Mouse (Mus musculus) embryonic facial prominence, embryonic 14.5 days (tissue): ENCODE results near the gene Etl4. TPM values are rescaled to one million over a fixed set of nuclear protein-coding genes. Genes with fewer than 3 reads are reported as not detected.
A peak's percentile ranks its signal among the peaks of the same experiment; 100 is the strongest.

ENCODE experiments used
- ATAC-seq: fragments of 200-750 bp; cut with Nextera tagmentation; 2 replicates; pipeline ENCODE4 v1.8.0; 2017; ENCODE audit warnings: low read depth, moderate number of reproducible peaks, moderate TSS enrichment
- DNase-seq: peaks from one replicate; pipeline ENCODE4 v3.0.0-alpha.2; 2015; ENCODE audit warnings: low spot score
- H3K27ac ChIP-seq: fragments of 300-500 bp; sonication (generic); replicated peaks from 2 replicates; pipeline ENCODE4 v1.5.1; 2014; ENCODE audit warnings: low read depth, mild to moderate bottlenecking, low read length, moderate library complexity
- H3K27me3 ChIP-seq: fragments of 300-500 bp; sonication (generic); replicated peaks from 2 replicates; pipeline ENCODE4 v1.6.1; 2014; ENCODE audit warnings: low read length; ENCODE audit not compliant: control insufficient read depth, insufficient read depth
- H3K36me3 ChIP-seq: fragments of 300-500 bp; sonication (generic); 2 replicates; pipeline ENCODE4 v1.6.1; 2014; ENCODE audit warnings: low read length, mixed read lengths; ENCODE audit not compliant: control insufficient read depth, insufficient read depth
- H3K4me1 ChIP-seq: fragments of 300-500 bp; sonication (generic); 2 replicates; pipeline ENCODE4 v1.6.1; 2014; ENCODE audit warnings: antibody characterized with exemption, low read length; ENCODE audit not compliant: control insufficient read depth, insufficient read depth
- H3K4me2 ChIP-seq: fragments of 300-500 bp; sonication (generic); 2 replicates; pipeline ENCODE4 v1.6.1; 2014; ENCODE audit warnings: low read depth, mild to moderate bottlenecking, low read length, moderate library complexity, mixed read lengths
- H3K4me3 ChIP-seq: fragments of 300-500 bp; sonication (generic); 2 replicates; pipeline ENCODE4 v1.5.1; 2014; ENCODE audit warnings: low read depth, mild to moderate bottlenecking, low read length
- H3K9ac ChIP-seq: fragments of 300-500 bp; sonication (generic); 2 replicates; pipeline ENCODE4 v1.6.1; 2014; ENCODE audit warnings: low read depth, mild to moderate bottlenecking, low read length, moderate library complexity, mixed read lengths
- H3K9me3 ChIP-seq: fragments of 300-500 bp; sonication (generic); 2 replicates; pipeline ENCODE4 v1.6.1; 2016; ENCODE audit warnings: low read length; ENCODE audit not compliant: control insufficient read depth
- WGBS: fragments of 180-500 bp; shearing (Covaris S2); extraction: QIAGEN DNeasy Blood & Tissue Kit; methylation state at CpG from one replicate; pipeline ENCODE4 v1.1.7; 2014; 5-methylcytosine and 5-hydroxymethylcytosine counted together
- polyA plus RNA-seq: library from polyadenylated mRNA; unstranded; fragments of >200 nt; fragmentation: Nextera tagmentation; extraction: Ambion mirVana; gene quantifications from 2 replicates; pipeline ENCODE4 v1.2.1, GENCODE M21; 2014

The Etl4 gene
- polyA plus RNA-seq, 1 experiment from 2014 or later: 39.2 TPM

DNA sequence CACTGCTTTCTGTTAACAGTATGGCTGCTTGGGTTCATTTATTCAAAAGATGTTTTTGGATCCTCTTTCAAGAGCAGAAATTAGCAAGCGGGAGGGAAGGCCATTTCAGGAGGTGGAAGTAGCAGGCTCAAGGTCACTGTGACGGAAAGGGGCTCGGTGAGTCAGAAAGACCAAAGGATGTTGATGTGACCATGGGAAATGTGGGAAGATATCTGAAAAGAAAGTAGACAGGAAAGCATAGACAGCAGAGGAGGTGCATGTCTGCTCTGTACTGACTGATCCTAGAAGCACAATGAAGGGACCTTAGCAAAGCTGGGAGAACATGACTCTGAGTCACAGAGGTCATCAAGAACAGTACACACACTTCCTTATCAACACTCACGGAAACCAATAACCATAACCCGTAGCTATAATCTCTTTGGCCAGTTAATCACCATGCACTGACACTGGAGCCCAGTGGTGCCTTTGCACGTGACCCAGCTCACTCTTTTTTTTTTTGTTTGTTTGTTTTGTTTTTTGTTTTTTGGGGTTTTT lies 866.7 kb downstream of the Etl4 start:
- no peak for ATAC-seq
- no peaks in the 10 kb centered on the region for H3K27me3 ChIP-seq
- WGBS: 83% methylated on average over 6 of the region's 6 CpGs

DNA sequence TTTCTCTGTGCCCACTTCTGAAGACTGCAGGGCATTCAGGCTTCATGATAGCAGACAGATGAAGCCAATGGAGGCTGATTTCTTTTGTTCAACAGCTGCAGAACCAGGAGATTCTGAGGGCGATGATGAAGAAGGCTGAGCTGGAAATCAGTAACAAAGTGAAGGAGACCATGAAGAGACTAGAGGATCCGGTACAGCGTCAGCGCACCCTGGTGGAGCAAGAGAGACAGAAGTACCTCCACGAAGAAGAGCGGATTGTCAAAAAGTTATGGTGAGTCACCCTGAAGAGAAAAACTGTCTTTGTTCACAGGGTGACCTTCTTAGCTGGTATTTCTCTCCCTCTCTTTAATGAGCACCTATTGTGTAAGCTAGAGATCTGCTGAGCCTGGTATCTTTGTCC lies 868.4 kb downstream of the Etl4 start:
- Histone ChIP-seq H3K4me2 (no peak overlapping the region), H3K9ac (no peak overlapping the region), H3K27ac (no peak overlapping the region), H3K36me3 (peaks cover 15% of the 10 kb centered on the region; the same call in 1 of the 2 replicates), H3K4me3 (no peak overlapping the region), H3K9me3 (no peaks in the 10 kb centered on the region), H3K4me1 (no peaks in the 10 kb centered on the region), H3K27me3 (no peaks in the 10 kb centered on the region)
- 70% methylated on average over 6 of the region's 6 CpGs for WGBS
- ATAC-seq: no peak
- DNase-seq: peak; percentile 48

More for the DNA sequence above, 866.7 kb downstream of the Etl4 start:
- no peaks in the 10 kb centered on the region for H3K9me3 ChIP-seq
- H3K36me3 ChIP-seq: peaks cover 15% of the 10 kb centered on the region; the same call in 1 of the 2 replicates
- H3K4me1 ChIP-seq: no peaks in the 10 kb centered on the region
- H3K4me2 ChIP-seq: no peak overlapping the region
- H3K4me3 ChIP-seq: no peak overlapping the region
- no peak overlapping the region for H3K27ac ChIP-seq
- DNase-seq: no peak
- no peak overlapping the region for H3K9ac ChIP-seq

DNA sequence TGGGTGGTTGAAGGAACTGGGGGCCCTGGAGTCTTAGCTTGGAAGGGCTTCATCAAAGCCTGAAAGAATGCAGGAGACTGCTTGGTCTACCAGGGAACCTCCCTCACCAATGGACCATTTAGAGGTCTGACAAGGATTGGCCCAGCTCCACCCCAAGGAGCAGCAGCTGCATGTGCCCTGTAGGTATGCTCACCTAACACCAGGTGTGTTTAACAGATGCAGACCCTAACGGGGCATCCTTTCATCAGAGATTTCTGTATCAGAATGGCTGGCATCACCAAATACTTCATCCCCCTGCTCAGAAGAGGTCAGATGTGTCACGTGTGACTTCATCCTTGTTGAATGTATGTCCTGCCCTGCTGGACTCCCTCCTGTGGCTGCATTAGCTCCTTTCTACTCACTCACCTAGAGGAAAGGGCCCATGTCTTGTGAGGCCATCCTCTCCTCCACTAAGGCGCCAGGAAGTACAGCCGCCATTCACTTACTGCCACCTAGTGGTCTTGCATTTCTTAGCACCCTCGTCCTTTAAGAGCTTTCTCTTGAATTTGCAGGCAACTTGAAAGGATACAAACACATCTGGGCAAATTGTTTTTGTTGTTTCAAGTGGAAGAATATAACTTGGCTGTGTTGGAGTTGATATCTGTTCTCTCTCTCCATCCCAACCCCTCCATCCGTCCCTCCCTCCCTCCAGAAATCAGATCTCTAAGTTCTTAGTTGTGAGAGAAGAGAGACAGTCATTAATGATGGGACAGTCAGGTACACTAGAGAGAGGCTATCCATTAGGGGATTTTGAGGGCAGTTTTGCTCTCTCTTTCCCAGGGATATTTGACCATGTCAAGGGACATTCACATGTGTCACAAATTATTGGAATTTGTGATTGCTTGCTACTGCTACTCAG lies 870.2 kb downstream of the Etl4 start:
- Histone ChIP-seq H3K4me1 (no peaks in the 10 kb centered on the region), H3K27me3 (no peaks in the 10 kb centered on the region), H3K4me2 (no peak overlapping the region), H3K36me3 (peaks cover 26% of the 10 kb centered on the region; the same call in 1 of the 2 replicates), H3K4me3 (no peak overlapping the region), H3K9ac (no peak overlapping the region), H3K27ac (no peak overlapping the region), H3K9me3 (no peaks in the 10 kb centered on the region)
- ATAC-seq (0 out of 2 replicates have a peak, but pooled peaks have one; percentile 50), DNase-seq (peak; percentile 73)
- 33% methylated on average over 6 of the region's 6 CpGs for WGBS

DNA sequence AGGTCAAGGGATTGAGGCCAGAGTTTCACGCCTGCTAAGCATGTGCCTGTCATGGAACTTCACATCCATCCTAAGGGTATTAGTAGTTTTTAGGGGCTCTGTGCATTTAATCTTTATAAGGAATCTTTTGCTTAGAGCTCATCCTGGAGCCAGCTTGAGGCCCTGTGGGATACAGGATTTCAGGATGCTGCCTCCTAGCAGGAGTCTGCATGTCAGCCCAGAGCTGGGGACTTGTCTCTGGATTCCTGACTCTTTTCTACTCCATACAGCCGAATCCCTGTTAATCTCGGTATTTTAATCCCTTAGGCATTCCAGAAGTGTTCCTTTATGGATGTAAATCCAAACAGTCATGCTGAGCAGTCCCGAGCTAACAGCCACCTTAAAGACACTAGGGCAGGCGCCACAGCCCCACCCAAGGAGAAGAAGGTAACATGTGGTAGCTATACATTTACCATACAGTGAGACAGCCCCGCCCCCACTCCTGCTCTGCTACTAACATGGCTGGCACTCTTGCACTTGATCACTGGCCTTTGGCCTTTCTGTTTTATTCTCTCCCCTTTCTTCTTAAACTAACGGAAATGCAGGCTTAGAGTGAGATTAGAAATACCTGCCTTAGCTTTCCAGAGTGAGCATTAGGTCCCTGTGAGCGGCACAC lies 891.8 kb downstream of the Etl4 start:
- H3K4me1 ChIP-seq: no peaks in the 10 kb centered on the region
- no peaks in the 10 kb centered on the region for H3K27me3 ChIP-seq
- H3K36me3 ChIP-seq: peaks cover 72% of the 10 kb centered on the region
- H3K9me3 ChIP-seq: no peaks in the 10 kb centered on the region
- no peak for ATAC-seq
- WGBS: 77% methylated on average over 8 of the region's 8 CpGs
- H3K4me2 ChIP-seq: no peak overlapping the region
- H3K27ac ChIP-seq: no peak overlapping the region
- H3K9ac ChIP-seq: no peak overlapping the region
- DNase-seq: no peak
- no peak overlapping the region for H3K4me3 ChIP-seq

DNA sequence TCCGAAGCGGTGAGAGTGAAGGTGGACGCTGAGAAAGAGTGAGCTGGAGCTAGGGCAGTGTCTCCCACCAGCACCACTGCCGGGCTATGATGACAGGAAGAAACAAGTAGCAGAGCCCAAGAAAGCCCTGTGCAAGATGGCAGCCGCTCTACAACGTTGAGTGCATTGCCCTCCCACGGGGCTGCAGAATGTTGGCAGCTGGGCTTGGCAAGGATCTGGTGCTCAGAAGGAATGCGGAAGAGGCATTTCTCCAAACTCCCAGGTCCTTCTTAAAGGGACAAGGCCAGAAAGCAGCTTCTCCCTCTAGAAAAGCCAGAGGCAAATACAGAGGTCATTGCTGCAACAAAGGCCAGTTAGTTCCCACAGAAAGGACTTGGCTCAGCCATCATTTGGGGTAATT lies 901.9 kb downstream of the Etl4 start:
- Histone ChIP-seq H3K9me3 (no peaks in the 10 kb centered on the region), H3K4me1 (no peaks in the 10 kb centered on the region), H3K4me3 (no peak overlapping the region), H3K36me3 (peaks cover 22% of the 10 kb centered on the region), H3K27me3 (no peaks in the 10 kb centered on the region), H3K4me2 (no peak overlapping the region), H3K27ac (no peak overlapping the region), H3K9ac (no peak overlapping the region)
- 68% methylated on average over 8 of the region's 8 CpGs for WGBS
- peak; percentile 16 for DNase-seq
- no peak for ATAC-seq

DNA sequence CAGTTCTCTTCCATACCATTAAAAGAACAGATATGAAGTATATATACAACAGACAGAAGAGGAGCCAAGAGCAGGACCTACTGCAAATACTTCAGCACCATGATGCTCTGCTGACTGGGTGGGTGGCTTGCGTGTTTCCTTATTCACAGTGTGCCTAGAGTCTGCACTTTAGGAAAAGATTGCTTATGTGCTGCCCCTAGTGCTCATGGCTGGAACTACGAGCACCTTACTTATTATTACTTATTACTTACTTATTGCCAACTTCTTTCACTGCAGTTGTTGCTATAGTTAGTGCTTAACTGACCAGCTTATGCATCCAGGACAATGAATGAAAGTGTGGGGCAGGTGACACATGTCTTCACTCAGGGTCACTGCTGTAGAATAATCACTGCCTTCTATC lies 904.4 kb downstream of the Etl4 start:
- Histone ChIP-seq H3K27ac (no peak overlapping the region), H3K4me2 (no peak overlapping the region), H3K4me3 (no peak overlapping the region), H3K9ac (no peak overlapping the region), H3K36me3 (no peaks in the 10 kb centered on the region), H3K4me1 (no peaks in the 10 kb centered on the region), H3K27me3 (no peaks in the 10 kb centered on the region), H3K9me3 (no peaks in the 10 kb centered on the region)
- ATAC-seq (no peak), DNase-seq (no peak)
- 81% methylated on average over 2 of the region's 2 CpGs for WGBS

DNA sequence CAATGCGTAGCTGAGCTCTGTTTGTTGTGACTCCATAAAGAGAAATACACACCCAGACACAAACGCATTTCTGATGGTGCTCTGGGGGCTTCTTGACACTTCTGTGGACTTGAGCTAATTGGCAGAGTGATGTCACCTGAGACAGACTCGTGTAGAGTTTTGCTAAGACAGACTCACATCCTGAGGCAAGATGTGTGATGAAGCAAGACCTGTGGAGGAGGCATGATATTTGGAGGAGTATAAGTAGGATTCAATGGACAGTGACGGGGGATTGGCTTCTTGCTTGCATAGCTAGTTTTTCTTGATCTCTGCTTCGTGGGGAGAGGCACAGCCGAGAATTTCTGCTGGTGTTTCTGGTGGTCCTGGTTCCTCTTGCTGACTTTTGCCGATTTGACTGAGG lies 908.6 kb downstream of the Etl4 start:
- no peaks in the 10 kb centered on the region for H3K9me3 ChIP-seq
- no peak overlapping the region for H3K4me2 ChIP-seq
- WGBS: 70% methylated on average over 7 of the region's 7 CpGs
- DNase-seq (no peak), ATAC-seq (no peak)
- H3K36me3 ChIP-seq: no peaks in the 10 kb centered on the region
- no peaks in the 10 kb centered on the region for H3K27me3 ChIP-seq
- no peak overlapping the region for H3K9ac ChIP-seq
- H3K4me1 ChIP-seq: no peaks in the 10 kb centered on the region
- no peak overlapping the region for H3K27ac ChIP-seq
- H3K4me3 ChIP-seq: no peak overlapping the region

DNA sequence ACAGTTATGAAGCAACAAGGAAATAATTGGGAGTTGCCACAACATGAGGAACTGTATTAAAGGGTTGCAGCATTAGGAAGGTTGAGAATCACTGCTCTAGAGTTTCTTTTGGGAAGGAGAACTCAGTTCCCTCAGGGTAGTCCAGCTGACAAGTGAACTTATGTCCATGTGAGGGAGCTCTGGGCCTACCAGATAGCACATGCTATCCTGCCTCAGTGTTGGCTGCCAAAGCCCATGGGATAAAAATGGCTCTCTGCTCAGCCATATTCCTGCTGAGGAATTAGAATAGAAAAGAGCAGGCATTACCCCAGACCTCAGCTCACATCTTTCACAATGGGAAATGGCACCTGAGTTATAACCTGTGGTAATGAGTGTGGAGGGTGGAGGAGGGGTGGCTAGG lies 916.7 kb downstream of the Etl4 start:
- DNase-seq (no peak), ATAC-seq (no peak)
- Histone ChIP-seq H3K4me2 (no peak overlapping the region), H3K36me3 (no peaks in the 10 kb centered on the region), H3K9ac (no peak overlapping the region), H3K27ac (no peak overlapping the region), H3K4me1 (no peaks in the 10 kb centered on the region), H3K27me3 (no peaks in the 10 kb centered on the region), H3K9me3 (no peaks in the 10 kb centered on the region), H3K4me3 (no peak overlapping the region)
